Mouse (Mus musculus) limb, embryonic 13.5 days (tissue): ENCODE measurements at regions not wholly inside any gene's neighbourhood (a gene's known extent, or its start where the extent isn't known, plus 50 kb on each side); places are given as distances from the start of the nearest gene placed in this dataset.
"Not testable (repeated sequence)": the region's sequence is repeated elsewhere in the genome, so short reads cannot be mapped to it uniquely, and the experiment has no call there.

ENCODE experiments used
- ATAC-seq: fragments of 200-750 bp; cut with Nextera tagmentation; 2 replicates; pipeline ENCODE4 v1.8.0; 2017; ENCODE audit warnings: low read depth, moderate number of reproducible peaks, moderate TSS enrichment; ENCODE audit not compliant: low FRiP score
- H3K27ac ChIP-seq: fragments of 300-500 bp; sonication (generic); 2 replicates; pipeline ENCODE4 v1.5.1; 2015; ENCODE audit warnings: inconsistent platforms, mild to moderate bottlenecking, moderate library complexity
- H3K27me3 ChIP-seq: fragments of 300-500 bp; sonication (generic); 2 replicates; pipeline ENCODE4 v1.6.1; 2015; ENCODE audit warnings: mild to moderate bottlenecking, inconsistent platforms
- H3K36me3 ChIP-seq: fragments of 300-500 bp; sonication (generic); 2 replicates; pipeline ENCODE4 v1.6.1; 2015; ENCODE audit warnings: inconsistent platforms, mild to moderate bottlenecking, moderate library complexity
- H3K4me1 ChIP-seq: fragments of 300-500 bp; sonication (generic); 2 replicates; pipeline ENCODE4 v1.6.1; 2015; ENCODE audit warnings: inconsistent platforms
- H3K4me2 ChIP-seq: fragments of 300-500 bp; sonication (generic); replicated peaks from 2 replicates; pipeline ENCODE4 v1.6.1; 2015; ENCODE audit warnings: inconsistent platforms, mild to moderate bottlenecking, moderate library complexity
- H3K4me3 ChIP-seq: fragments of 300-500 bp; sonication (generic); 2 replicates; pipeline ENCODE4 v1.5.1; 2015; ENCODE audit warnings: moderate library complexity, mild to moderate bottlenecking, inconsistent platforms
- H3K9ac ChIP-seq: fragments of 300-500 bp; sonication (generic); 2 replicates; pipeline ENCODE4 v1.6.1; 2015; ENCODE audit warnings: mild to moderate bottlenecking, inconsistent platforms
- H3K9me3 ChIP-seq: fragments of 300-500 bp; sonication (generic); 2 replicates; pipeline ENCODE4 v1.6.1; 2016; ENCODE audit warnings: inconsistent platforms
- WGBS: fragments of 180-500 bp; shearing (Covaris S2); methylation state at CpG from one replicate; pipeline ENCODE4 v1.1.7; 2015; 5-methylcytosine and 5-hydroxymethylcytosine counted together

DNA sequence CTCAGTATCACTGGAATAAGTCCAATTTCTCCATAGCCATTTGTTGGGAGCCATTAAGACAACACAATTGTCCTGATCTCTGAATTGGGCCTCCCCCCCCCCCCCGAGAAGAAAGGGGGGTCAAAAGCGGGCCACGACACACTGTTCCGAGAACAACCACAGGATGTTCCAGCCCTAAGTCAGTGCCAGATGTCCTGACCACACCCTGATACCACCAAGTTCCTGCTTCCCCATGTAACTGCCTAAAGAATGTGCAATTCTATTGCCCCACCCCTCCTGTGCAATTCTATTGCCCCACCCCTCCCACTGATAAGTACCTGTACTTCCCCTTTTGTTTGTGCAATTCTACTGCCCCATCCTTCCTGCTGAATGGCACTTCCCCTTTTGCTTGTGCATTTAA, 80.4 kb downstream of the Enc1 start:
- 90% methylated on average over 4 of the region's 4 CpGs for WGBS

DNA sequence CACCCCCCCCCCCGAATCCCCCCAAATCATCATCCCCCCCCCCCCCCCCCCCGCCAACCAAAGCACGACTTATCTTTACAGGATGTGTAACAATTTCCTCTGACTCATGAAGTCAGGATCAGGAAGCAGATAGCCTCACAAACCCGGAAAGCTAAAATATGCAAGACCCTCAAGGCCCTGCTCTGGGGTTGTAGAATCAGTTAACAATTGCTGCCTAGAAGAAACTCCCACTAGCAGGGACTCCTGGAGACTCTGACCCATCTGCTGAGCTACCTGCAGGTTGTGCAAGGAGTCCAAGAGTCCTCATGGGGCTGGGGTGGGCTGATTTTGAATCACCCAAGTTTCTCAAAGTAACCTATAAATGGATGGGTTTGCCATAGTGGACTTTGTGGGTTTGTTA, 79.9 kb downstream of the Enc1 start:
- Histone ChIP-seq H3K9ac (no peak overlapping the region), H3K4me1 (peaks cover 13% of the 10 kb centered on the region), H3K9me3 (no peaks in the 10 kb centered on the region), H3K4me2 (no peak overlapping the region), H3K27me3 (no peaks in the 10 kb centered on the region), H3K27ac (no peak overlapping the region), H3K36me3 (no peaks in the 10 kb centered on the region), H3K4me3 (no peak overlapping the region)
- no peak for ATAC-seq
- WGBS: 37% methylated on average over 2 of the region's 4 CpGs

More for the DNA sequence above, 80.4 kb downstream of the Enc1 start:
- H3K4me1 ChIP-seq: peaks cover 13% of the 10 kb centered on the region
- not testable (repeated sequence) for H3K36me3 ChIP-seq, H3K4me2 ChIP-seq, H3K27ac ChIP-seq, H3K27me3 ChIP-seq, H3K9me3 ChIP-seq, H3K4me3 ChIP-seq, ATAC-seq, H3K9ac ChIP-seq

DNA sequence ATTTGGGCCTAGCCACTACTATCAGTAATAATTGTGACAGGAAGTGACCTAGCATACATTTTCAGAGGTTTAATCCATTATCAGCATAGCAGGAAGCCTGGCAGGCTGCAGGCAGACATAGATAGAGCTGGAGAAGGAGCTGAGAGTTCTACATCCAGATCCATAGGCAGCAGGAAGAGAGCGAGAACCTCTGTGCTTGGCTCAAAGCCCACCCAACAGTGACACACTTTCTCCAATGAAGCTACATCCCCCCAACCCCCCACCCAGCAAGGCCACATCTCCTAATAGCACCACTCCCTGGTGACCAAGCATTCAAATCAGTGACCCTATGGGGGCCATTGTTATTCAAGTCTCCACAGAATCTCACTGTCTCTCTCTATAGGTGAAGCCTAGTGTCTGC, 79.4 kb downstream of the Enc1 start:
- Histone ChIP-seq H3K36me3 (no peaks in the 10 kb centered on the region), H3K4me3 (no peak overlapping the region), H3K4me2 (no peak overlapping the region), H3K9me3 (no peaks in the 10 kb centered on the region), H3K27ac (no peak overlapping the region), H3K9ac (no peak overlapping the region), H3K27me3 (no peaks in the 10 kb centered on the region), H3K4me1 (peaks cover 13% of the 10 kb centered on the region)
- no peak for ATAC-seq
- 95% methylated on average over 1 of the region's 1 CpGs for WGBS

DNA sequence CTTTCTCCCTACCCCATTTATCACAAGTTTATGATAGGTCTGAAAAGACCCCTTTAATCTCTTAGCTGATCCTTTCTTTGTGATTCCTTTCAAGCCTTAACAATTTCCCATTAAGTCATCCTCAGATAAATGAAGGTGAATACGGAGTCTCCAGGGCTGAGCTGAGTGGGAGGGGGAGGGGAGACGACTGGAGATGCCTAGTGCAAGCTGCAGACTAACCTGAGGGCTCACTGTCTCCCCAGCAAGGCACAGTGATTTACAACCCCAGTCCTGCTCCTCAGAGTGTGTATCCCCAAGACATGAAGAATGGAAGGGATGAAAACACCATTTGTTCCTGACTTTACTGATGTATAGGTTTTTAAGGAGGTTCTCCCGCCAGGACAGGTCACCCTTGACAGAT, 76.7 kb downstream of the Enc1 start:
- H3K4me1 ChIP-seq: peaks cover 25% of the 10 kb centered on the region
- no peak for ATAC-seq
- H3K4me2 ChIP-seq: no peak overlapping the region
- H3K36me3 ChIP-seq: no peaks in the 10 kb centered on the region
- WGBS: 10% methylated on average over 3 of the region's 3 CpGs
- H3K9ac ChIP-seq: no peak overlapping the region
- no peak overlapping the region for H3K27ac ChIP-seq
- no peak overlapping the region for H3K4me3 ChIP-seq
- no peaks in the 10 kb centered on the region for H3K27me3 ChIP-seq
- H3K9me3 ChIP-seq: no peaks in the 10 kb centered on the region

DNA sequence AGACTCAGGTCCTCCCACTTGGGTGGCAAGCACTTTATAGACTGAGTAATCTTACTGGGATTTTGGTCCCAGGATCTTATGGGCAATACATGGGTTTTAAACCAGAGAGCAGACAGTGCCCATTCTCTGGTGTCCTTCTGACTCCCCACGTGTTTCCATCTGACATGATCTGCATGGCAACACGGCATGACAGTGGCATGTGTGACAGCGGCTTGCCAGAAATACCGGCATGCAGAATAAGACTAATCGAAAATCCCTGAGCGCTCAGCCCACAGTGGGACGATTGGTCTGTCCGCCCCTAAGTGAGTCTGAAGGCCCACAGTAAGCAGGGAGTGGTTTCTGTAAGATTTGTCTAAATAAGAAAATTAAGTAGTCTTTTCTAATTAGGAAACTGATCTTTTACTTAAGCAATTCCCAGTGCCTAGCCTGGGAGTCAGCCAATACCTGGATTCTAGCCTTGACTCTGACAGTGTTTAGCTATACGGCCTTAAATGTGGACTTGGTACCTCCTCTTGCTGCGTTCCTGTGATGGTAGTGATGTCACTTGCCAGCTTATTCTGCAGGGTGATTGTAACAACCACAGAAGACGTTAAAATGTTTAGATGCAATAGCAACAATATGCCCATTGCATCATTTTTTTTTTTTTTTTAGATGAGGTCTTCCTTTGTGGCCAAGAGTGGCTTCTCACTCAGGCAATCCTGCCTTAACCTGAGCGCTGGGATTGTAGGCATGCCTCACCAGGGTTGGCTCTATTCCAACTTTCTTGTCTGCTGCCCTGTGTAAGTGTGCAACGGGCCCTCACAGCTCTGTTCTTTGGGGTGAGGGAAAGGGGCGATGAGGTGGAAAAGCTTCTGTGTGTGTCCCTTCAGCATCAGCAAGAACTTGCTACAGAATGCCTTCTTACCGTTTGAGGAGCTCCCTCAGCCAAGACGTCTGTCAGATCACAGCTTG, 71.8 kb downstream of the Enc1 start:
- ATAC-seq: no peak
- peaks cover 37% of the 10 kb centered on the region for H3K4me1 ChIP-seq
- WGBS: 73% methylated on average over 16 of the region's 16 CpGs

DNA sequence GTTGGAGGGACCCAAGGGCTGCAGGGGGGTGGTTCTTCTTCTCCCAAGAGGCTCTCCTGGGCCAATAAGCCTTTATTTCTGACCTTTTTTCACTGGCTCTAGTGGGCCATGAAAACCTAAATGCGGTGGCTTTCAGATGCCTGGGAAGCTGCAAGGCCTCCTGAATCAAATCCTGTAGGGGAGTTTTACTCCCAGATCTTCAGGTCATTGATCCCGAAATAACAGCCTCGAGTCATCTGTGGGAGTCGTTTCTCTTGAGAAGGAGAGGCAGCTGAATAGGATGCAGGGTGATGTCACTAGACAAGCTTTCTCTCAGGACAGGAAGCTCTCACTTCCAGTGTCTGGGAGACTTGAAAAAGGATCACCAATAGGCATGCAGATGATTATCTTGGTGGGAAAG, 70.4 kb downstream of the Enc1 start:
- H3K4me1 ChIP-seq: peaks cover 30% of the 10 kb centered on the region
- no peaks in the 10 kb centered on the region for H3K9me3 ChIP-seq
- no peak for ATAC-seq
- peaks cover 3% of the 10 kb centered on the region; the same call in 1 of the 2 replicates for H3K27me3 ChIP-seq
- 17% methylated on average over 4 of the region's 4 CpGs for WGBS
- no peak overlapping the region for H3K4me3 ChIP-seq
- H3K9ac ChIP-seq: no peak overlapping the region
- no peak overlapping the region for H3K27ac ChIP-seq
- H3K36me3 ChIP-seq: no peaks in the 10 kb centered on the region
- H3K4me2 ChIP-seq: no peak overlapping the region

More for the DNA sequence above, 71.8 kb downstream of the Enc1 start:
- Histone ChIP-seq H3K27me3 (0 out of 2 replicates have a peak, but pooled peaks cover 3% of the 10 kb centered on the region), H3K27ac (no peak overlapping the region), H3K9me3 (no peaks in the 10 kb centered on the region), H3K36me3 (no peaks in the 10 kb centered on the region), H3K9ac (no peak overlapping the region), H3K4me3 (no peak overlapping the region), H3K4me2 (no peak overlapping the region)

DNA sequence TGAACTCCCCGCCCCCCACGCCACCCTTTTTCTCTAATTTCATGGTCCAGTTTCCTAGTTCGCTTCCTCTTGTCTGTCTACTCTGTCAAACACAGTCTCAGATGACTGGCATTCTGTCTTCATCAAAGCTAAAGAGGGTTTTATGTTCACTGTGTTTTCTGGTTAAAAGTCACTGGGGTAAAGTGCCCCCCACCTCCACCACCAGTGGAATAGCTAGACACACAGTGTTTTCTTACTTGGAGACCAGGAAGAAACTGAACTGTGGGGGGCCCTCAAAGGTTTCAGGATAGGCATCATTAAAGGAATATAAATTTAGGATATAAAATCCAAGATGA, 69.9 kb downstream of the Enc1 start:
- no peak overlapping the region for H3K27ac ChIP-seq
- H3K9me3 ChIP-seq: no peaks in the 10 kb centered on the region
- no peak overlapping the region for H3K9ac ChIP-seq
- no peak for ATAC-seq
- no peaks in the 10 kb centered on the region for H3K36me3 ChIP-seq
- WGBS: 40% methylated on average over 3 of the region's 3 CpGs
- peaks cover 3% of the 10 kb centered on the region; the same call in 1 of the 2 replicates for H3K27me3 ChIP-seq
- no peak overlapping the region for H3K4me2 ChIP-seq
- peaks cover 30% of the 10 kb centered on the region for H3K4me1 ChIP-seq
- no peak overlapping the region for H3K4me3 ChIP-seq

DNA sequence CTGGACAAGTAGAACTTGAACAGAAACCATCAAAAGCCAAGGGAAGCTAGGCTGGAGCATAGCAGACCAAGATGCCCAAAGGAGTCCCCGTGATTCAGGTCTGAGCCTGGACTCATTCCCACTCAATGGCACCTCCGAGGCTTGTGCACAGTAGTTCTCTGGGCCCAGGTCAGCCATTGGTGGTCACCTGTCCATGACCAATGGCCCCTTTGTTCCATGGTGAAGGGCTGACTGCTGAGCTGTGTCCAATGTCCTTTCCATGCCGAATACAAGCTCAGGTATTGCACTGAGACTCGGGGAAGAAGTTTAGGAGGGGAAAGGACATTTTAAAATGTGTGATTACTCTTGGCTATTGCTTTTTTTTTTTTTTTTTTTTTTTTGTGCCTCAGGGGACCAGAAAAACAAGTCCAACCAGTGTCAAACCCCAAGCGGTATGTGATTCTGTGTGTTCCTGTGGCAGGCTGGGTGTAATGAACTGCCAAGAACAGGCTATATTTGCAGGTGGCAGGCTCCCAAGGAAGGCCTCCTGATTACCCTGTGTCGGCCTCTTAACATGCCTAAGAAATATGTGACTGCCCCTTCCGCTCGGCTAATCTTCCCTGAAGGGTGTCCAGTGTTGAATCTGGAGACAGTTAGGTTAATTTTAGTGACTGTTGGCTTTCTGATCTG, 69.4 kb downstream of the Enc1 start:
- H3K4me3 ChIP-seq: no peak overlapping the region
- no peak for ATAC-seq
- peaks cover 3% of the 10 kb centered on the region; the same call in 1 of the 2 replicates for H3K27me3 ChIP-seq
- H3K4me2 ChIP-seq: no peak overlapping the region
- H3K4me1 ChIP-seq: peaks cover 30% of the 10 kb centered on the region
- WGBS: 41% methylated on average over 8 of the region's 8 CpGs
- no peaks in the 10 kb centered on the region for H3K36me3 ChIP-seq
- no peak overlapping the region for H3K27ac ChIP-seq
- H3K9me3 ChIP-seq: no peaks in the 10 kb centered on the region
- H3K9ac ChIP-seq: no peak overlapping the region

DNA sequence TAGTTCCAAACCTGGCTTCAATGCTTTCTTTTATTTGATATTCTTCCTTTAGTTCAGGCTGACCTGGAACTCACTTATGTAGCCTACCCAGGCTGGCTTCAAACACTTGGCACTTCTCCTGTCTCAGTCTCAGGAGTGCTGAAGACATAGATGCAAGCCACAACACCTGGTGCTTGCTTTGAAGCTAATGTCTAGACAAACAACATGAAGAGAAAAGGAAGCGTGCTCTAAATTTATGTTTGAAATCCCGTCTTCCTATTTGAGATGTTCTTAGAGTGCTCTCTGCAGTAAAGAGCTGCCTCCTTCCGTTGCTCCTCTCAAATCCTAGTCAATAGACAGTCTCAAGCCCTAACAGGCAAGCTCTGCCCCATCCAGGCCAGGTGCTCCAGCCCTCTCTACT, 68.5 kb downstream of the Enc1 start:
- H3K9me3 ChIP-seq: no peaks in the 10 kb centered on the region
- H3K27ac ChIP-seq: no peak overlapping the region
- H3K36me3 ChIP-seq: no peaks in the 10 kb centered on the region
- peaks cover 3% of the 10 kb centered on the region; the same call in 1 of the 2 replicates for H3K27me3 ChIP-seq
- ATAC-seq: no peak
- no peak overlapping the region for H3K4me2 ChIP-seq
- no peak overlapping the region for H3K4me3 ChIP-seq
- 68% methylated on average over 3 of the region's 3 CpGs for WGBS
- no peak overlapping the region for H3K9ac ChIP-seq
- peaks cover 30% of the 10 kb centered on the region for H3K4me1 ChIP-seq

DNA sequence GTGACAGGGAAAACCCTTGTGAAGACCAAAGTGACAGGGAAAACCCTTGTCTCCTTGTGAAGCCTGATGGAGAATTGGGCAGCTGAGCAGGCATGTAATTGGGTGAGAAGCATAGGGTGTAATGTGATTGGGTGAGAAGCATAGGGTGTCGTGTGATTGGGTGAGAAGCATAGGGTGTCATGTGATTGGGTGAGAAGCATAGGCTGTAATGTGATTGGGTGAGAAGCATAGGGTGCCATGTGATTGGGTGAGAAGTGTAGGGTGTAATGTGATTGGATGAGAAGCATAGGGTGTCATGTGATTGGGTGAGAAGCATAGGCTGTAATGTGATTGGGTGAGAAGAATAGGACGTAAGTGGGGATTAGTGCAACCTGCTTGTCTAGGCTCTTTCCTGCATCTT, 67.5 kb downstream of the Enc1 start:
- no peak overlapping the region for H3K4me3 ChIP-seq
- ATAC-seq: no peak
- peaks cover 26% of the 10 kb centered on the region for H3K4me1 ChIP-seq
- H3K4me2 ChIP-seq: no peak overlapping the region
- H3K9ac ChIP-seq: no peak overlapping the region
- H3K27ac ChIP-seq: no peak overlapping the region
- 93% methylated on average over 2 of the region's 2 CpGs for WGBS
- H3K27me3 ChIP-seq: peaks cover 3% of the 10 kb centered on the region; the same call in 1 of the 2 replicates
- H3K36me3 ChIP-seq: no peaks in the 10 kb centered on the region
- no peaks in the 10 kb centered on the region for H3K9me3 ChIP-seq
